Mouse (Mus musculus): ENCODE results near the gene Ctnna3. TPM values are rescaled to one million over a fixed set of nuclear protein-coding genes. Genes with fewer than 3 reads are reported as not detected.

Gene Ctnna3
- total RNA-seq, 4 experiments from 2014 or later: 3.2 to 4.6 (median 4.0) TPM

DNA sequence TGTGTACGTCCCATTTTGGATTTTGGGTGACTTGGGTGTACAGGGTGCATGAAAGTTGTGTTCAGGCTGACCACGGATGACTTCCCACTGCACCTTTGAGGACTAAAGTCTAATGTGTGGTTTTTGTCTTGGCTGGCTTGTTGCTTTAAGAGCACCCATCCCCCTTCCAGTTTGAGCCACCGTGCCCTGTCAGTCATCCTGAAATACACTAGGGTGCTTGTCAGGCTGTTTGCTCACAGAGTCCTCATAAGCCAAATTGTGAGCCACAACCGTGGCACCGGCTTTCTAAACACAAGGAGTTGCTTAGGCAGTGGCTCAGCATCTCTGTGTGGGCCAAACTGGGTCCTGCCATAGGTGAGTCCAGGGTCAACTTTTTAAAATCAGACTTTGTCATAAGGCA, 50.2 kb downstream of the Ctnna3 start:
- DNase-seq (ENCODE audit: low spot score in 2 of 2): peak in 1 of 2 experiments; percentile 8

DNA sequence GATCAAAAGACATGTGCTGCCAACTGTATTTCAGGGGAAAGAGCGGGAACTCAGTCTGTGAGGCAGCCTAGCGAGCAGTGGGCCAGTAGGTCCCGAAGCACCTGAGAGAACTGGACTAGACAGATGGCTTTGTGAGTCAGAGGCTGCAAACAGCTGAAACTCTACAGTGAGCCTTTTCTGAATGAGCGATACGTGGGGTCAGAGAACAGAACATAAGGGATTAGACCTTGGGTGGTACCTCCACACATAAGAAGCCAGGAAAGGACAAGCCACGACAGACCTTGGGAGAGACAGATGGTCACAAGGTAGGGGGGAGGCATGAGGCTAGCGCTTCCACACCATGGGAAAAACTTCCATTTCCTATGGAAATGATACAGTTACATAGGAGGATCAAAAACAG, 58.4 kb downstream of the Ctnna3 start:
- no peak for DNase-seq (ENCODE audit: low spot score in 2 of 2)

DNA sequence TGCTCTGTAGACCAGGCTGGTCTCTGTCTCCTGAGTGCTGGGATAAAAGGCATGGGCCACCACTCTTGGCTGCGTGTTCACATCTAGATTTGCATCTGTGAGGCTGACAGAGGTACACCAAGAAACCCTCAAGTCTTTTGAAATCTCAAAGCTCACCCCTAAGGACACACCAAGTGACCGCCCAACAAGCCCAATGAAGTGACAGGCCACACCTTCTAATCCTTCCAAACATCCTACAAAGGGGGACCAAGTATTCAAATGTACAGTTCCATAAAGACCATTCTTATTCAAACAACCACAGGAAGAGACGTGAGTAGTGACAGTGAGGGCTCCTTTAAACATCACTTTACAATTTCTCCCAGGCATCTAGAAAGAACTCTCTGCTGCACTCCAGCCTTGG, 94.1 kb downstream of the Ctnna3 start:
- no peak for DNase-seq (ENCODE audit: low spot score in 2 of 2)

DNA sequence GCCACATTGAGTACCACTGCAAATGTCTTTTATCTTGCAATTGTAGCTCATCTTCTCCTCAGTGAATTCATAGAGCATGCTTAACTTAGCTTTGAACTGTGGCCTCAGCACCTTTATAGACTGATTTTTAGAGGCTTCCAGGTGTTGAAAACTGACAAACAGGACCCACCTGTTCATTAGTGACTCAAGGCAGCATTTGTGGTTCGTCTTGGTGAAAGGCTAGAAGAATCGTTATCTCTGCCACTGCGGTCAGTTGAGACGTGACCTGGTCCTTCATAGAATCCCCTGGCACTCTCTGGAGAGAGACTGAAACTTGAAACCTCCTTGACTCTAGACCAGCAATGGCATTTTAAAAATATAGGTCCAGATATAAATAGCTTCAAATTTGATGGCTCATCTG, 96.1 kb downstream of the Ctnna3 start:
- no peak for DNase-seq (ENCODE audit: low spot score in 2 of 2)

DNA sequence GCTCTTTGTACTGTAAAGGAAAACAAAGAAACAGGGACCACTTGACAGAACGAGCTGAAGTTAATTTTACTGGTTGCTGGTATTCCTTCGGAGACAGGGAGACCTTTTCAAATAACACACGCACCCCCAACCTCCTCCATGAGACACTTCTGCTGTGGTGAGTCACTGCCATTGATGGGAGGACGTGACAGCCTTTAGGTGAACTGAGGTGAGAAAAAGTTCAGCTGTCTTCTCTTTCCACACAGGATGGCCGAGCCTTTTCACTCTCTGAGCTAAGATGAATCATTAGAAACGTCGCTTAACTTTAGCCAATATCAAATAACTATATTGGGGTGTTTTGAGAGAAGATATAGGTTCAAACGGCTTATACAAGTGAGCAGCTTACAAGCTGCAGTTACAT, 102.5 kb downstream of the Ctnna3 start:
- no peak for DNase-seq (ENCODE audit: low spot score in 2 of 2)

DNA sequence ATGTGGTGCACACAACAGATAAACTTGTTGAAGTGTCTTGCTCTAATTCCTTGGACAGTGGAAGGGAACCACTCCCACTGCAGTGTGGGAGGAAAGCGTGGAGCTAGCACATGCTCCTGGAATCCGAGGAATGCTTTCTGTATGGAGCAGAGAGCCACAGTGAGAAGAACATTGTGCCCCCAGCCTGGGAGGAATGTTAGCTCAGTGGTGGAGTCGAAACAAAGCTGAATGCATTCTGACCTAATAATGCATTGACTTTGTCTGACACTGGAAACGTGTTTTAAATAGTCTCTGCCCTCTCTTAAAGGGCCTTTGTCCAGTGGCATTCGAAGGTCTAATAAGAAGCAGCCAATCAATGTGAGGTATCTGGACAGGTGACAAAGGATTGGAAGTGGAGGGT, 111.9 kb downstream of the Ctnna3 start:
- no peak for DNase-seq (ENCODE audit: low spot score in 2 of 2)

DNA sequence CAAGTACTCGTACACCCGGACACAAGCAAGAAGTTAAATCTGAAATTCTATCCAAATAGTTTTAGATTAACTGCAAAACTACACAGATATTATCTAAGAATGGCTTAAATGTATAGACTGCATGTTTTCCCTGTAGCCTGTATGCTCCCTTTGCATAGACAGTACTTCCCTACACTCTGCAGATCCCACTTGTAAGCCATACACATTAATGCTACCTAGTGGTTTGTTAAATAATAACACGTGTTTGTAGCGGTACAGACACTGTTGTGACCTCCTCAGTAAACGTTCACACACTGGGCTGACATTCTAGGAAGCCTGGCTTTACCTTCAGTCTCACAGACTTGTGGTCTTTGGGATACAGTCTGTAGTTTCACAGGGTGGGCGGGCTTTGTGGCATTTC, 112.6 kb downstream of the Ctnna3 start:
- DNase-seq (ENCODE audit: low spot score in 2 of 2): no peak

DNA sequence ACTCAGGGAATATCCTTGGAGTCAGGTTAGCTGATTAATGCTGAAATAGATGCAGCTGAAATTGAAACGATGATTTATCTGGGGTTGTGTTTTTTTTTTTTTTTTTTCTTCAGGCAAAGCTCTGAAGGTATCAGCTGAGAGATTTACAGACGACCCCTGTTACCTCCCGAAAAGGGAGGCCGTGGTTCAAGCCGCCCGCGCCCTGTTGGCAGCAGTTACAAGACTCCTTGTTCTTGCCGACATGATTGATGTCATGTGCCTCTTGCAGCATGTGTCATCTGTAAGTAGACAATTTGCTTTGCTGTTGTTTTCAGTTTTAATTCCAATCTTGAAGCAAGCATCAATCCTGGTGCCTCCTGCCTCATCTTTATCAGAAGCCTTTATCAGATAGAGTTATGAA, 136.8 kb downstream of the Ctnna3 start:
- DNase-seq (ENCODE audit: low spot score in 2 of 2): no peak

DNA sequence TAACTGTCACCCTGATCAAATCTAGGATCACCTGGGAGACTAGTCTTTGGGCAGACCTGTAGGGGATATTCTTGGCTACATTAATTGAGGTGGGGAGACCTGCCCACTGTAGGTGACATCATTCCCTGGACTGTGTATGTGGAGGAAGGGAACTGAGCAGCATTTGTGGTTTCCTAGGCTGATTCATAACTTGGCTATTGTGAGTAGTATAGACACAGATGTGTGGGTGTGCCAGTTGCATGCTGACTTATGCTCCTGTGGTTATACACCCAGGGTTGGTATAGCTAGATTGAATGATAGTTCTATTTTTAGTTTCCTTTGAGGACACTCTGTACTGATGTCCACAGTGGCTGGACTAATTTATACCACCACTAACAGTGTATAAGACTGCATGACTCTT, 141.7 kb downstream of the Ctnna3 start:
- DNase-seq (ENCODE audit: low spot score in 2 of 2): peak in 1 of 2 experiments; percentile 13

DNA sequence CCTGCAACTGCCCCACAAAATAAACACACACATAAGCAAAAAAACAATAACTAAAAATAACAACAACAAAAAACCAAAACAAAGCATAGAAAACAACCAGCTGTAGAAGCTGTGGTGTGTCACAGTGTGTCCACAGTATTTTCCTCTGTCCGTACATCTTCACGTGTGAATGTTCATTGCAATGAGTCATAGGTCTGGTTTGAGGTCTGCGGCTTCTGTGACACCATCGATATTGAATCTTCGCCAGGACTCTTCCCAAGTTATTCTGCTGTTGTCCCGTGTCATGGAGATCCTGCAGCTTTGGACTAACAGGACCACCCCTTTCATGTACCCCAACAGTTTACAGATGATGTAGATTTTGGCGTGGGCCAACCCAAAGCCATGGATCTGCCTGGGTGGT, 143.0 kb downstream of the Ctnna3 start:
- DNase-seq (ENCODE audit: low spot score in 2 of 2): no peak

DNA sequence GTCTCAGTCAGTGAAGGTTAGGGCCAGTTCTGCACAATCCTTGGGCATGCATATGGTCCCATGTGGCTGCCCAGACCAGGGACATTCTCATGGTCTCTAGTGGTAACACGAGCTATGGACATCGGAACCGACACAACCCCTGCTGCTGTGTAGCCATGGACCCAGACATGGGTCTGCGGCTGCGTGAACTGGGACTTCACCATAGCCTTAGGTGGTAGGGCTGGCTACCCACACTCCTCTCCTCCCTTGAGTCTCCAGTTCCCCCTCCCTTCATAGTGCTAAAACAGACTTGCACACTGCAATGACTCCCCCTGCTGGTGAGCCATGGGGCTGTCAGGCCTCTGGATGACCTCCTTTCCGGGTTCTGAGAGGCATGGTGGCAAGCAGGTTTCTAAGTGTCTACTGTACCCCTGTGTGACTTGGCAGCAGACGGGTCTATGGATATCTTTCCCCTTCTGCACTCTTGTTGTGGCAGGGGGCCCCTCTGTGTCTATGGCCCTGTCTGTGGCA, 144.3 kb downstream of the Ctnna3 start:
- peak in 1 of 2 experiments; percentile 14 for DNase-seq (ENCODE audit: low spot score in 2 of 2)

DNA sequence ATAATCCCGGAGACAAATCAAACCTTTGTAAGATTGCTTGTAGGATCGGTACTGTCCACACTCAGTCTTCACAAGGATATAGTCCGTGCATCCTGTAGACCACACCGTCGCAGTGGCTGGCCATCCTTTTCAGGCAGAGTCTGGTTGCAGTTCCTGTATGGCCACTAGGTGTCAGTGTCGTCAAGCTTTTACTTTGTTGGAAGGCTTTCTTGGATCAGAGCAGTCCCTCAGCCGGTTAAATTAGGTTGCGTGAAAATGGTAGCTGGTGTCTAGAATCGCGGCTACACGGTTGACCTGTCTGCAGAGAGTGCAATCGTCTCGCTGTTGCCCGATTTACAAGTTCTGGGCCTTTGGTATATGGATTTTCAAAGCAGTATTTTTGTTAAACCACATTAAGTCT, 152.7 kb downstream of the Ctnna3 start:
- peak; percentile 60 to 86 for DNase-seq (ENCODE audit: low spot score in 2 of 2)

DNA sequence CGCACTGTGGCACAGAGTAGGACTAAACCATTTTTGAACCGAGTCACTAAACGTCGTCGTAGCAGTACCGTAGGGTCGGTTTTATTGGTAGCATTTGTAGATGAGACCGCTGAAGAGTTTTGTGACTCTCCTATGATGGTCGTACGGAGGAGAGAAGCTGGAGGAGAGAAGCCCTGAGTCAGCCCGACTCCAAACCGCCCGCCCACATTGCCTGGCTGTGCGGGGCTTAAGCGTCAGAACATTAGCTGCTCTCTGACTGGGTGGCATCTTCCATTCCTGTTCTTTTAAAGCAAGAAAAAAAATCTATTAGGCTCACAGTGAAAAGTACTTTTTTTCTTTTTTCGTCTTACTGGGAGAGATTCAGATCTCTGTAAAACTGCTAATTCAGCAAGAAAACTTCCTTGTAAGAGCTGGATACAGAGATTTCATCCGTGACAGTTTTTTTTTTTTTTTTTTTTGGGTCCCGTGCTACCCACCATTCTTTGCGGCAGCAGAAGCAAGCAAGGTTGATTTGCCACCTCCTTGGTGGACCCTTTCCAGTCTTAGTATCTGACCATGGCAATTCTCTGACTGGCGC, 154.0 kb downstream of the Ctnna3 start:
- no peak for DNase-seq (ENCODE audit: low spot score in 2 of 2)

DNA sequence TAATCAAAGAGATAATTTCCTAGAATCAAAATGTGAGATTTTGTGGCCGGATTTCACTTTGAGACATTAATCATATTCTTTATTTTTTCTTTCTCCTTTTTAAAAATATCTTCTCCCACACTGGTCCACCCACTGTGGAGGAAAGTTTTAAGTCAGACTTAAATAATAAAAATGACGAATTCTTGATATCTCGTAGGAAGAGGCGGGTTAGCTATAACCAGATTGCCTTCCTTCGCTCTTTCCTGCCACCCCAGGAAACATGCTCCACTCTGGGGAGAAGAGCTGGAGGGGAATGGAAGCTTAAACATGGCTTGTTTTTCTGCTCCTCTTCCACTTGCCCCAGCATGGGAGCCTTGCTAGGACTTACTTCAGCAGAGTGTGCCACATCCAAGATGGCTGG, 169.5 kb downstream of the Ctnna3 start:
- DNase-seq (ENCODE audit: low spot score in 2 of 2): no peak

DNA sequence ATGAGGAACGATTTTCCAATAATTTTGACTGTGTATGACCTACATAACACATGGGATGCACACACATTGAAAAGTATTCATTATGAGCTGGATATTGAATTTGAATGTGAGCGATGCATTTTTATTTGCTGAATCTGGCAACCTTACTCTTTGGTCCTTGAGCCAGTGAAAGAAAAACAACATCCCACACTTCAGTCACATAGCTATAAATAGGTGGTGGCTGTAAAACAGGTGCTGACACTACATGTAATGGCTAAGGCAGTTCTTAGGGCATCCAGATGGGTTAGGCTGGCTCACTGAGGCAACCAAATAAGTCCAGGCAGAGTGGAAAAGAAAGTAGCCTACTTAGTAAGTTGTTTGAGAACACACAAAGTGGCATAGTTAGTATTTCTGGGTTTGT, 171.3 kb downstream of the Ctnna3 start:
- DNase-seq (ENCODE audit: low spot score in 2 of 2): no peak

DNA sequence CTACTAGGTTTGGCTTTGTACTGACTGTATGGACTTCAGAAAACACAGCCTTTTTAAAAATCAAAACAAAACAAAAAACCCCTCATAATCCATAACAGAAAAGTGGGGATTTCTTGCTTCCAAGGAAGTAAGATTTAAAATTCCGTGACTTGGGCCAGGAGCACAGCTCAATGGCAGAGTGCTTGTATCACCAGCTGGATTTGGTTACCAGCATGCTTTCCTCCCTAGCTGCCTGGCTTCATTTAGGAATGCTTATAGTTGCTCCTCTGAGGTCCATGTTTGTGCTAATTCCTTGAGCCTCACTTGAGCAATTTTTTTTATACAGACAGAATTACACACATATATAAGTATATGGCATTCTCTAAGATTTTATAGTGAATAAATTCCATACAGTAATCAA, 198.6 kb downstream of the Ctnna3 start:
- DNase-seq (ENCODE audit: low spot score in 2 of 2): no peak

DNA sequence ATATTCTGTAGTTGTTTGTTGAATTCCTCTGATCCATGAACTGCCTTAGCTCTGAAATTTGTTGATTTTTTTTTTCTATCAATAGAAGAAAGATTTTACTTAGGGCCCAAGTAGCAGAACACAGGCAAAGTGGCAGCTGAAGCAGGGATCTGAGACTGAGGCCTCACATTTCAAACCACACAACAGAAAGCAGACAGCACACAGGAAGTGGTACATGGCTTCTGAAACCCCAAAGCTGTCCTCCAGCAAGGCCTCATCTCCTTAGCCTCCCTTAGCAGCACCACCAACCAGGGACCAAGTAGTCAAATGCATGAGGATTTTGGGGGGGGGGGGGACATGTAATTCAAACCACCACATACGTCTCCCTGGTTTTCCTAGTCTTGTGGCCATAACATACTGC, 204.0 kb downstream of the Ctnna3 start:
- DNase-seq (ENCODE audit: low spot score in 2 of 2): no peak

DNA sequence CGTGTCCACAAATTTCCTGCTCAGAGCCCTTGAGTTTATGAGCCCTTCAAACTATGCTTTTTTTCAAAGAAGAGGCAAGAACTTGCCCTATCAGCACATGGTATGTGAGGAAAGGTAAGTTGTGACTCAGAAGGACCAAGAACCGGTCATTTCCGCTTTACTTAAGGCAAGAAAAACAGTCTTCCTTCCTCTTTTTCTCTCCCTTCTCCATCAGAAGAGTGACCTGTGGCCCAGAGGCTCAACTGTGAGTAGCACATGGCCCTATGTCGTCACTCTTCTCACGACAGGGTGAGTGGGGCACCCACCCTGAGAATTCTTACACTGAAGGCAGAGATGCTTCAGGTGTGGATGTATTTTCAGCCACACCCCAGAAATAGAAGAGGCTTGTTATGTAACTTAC, 208.1 kb downstream of the Ctnna3 start:
- no peak for DNase-seq (ENCODE audit: low spot score in 2 of 2)

DNA sequence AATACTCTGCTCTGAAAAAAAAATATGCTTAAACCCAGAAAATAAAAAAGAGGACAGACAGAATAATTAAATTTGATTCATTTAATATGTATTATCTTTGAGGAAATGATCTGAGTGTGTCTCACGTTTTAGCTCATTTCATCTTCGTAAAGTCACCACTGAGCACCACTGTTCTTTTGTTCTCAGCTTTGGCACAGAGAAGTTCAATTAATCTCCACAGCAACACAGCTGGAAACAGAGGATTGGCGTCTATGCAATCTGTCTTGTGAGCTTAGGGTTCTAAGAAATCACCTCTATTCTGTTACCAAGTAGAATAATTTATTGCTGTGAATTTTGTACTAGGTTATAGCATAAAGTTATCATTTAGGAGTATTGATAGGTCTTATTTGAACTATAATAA, 217.4 kb downstream of the Ctnna3 start:
- DNase-seq (ENCODE audit: low spot score in 2 of 2): no peak

DNA sequence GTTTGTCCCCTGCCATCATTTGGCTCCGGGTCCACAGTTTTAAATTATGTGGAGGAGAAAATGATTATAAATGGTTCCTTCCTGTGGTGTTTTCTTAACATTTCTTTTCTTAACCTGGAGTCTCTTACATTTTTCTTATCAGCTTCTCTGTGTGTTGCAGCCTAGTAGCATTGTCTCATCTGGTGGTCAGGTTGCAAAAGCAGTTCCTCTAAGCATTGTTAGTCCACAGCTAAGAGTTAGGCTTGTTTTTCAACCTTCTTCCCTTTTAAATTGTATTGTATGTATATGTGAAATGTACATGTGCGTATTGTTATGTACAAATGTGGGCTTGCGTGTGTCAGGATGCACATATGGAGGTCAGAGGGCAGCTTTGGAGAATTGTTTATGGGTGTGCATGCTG, 220.4 kb downstream of the Ctnna3 start:
- no peak for DNase-seq (ENCODE audit: low spot score in 2 of 2)

DNA sequence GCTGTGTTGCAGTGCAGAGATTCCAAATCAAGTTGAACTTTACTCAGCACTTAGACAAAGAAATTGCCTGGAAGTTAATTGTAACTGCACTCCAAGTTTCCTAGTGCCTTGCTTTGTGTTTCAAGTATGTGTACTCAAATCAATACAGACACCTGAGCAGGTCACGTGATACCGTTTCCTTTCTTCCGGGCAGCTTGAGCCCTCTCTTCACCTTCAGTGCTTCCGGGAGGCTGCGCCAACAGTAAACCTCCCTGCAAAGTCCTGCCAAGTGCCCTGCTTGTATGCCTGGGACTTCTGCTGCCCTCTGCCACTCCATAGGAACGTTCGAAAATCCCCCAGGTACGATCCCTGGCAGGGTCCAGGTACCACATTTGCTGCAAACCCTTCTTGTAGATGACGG, 223.0 kb downstream of the Ctnna3 start:
- no peak for DNase-seq (ENCODE audit: low spot score in 2 of 2)

DNA sequence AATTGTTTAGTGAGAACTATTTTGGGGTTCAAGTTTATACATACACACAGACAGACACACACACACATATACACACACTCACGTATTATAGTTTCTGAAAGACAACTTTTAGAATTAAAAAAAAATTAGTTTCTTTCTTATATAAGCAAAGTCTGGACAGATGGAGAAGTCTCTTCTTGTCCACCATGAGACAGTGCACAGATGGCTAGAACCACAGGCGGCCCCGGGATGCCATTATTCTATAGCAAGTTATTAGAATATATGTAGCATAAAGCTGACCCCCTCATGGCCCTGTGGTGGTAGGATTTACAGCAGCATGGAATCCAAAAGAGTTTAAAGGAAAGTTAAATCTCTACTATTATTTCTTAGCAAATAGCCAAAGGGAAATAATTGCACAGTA, 223.7 kb downstream of the Ctnna3 start:
- no peak for DNase-seq (ENCODE audit: low spot score in 2 of 2)

DNA sequence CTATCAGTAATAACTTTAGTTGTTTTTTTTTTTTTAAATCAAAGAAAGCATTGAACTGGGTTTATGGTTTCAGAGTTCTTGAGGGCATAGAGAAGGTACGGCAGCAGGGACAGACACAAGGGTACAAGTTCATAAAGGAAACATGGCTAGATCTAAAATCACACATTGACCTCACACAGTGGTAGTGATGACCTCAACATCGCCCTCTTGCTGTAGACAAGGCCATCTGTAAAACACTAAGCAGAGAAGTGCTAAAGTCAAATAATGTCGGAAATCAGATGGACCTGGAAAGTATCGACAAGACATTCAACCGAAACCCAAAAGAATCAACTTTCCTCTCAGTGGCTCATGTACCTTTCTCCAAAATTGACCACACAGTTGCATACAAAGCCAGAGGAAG, 224.7 kb downstream of the Ctnna3 start:
- no peak for DNase-seq (ENCODE audit: low spot score in 2 of 2)

DNA sequence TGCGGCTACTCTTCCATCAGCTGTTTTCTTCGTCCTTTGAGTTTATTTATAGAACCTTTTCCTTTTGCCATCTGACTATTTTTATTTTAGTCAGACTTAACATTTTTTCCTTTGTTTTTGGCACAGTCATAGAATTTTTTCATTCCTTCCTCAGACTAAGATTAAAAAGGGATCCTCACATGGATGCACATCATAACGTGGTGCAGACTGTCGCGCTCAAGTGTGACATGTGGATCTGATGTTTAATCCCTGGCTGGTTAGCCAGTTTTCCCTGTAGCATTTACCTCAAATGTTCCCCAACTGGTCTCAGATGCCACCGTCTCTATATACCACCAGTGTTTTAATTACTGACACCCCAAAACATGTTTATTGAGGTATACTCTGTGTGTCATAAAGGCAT, 246.4 kb downstream of the Ctnna3 start:
- DNase-seq (ENCODE audit: low spot score in 2 of 2): no peak

Data from left cerebral cortex, adult 8-10 months (tissue).